Mouse (Mus musculus) v-Abl transformed pro-B cells (cell line): Measurements from ENCODE around the gene Ces2a.

Experiments used
- in situ Hi-C, 2 experiments: fragments of 400-800 bp; cut with MboI; formaldehyde crosslinking; loops; one replicate each; pipeline ENCODE4 v1.15.1; 2025; ENCODE audit not compliant: unreplicated experiment in 2 of 2

Gene Ces2a

DNA sequence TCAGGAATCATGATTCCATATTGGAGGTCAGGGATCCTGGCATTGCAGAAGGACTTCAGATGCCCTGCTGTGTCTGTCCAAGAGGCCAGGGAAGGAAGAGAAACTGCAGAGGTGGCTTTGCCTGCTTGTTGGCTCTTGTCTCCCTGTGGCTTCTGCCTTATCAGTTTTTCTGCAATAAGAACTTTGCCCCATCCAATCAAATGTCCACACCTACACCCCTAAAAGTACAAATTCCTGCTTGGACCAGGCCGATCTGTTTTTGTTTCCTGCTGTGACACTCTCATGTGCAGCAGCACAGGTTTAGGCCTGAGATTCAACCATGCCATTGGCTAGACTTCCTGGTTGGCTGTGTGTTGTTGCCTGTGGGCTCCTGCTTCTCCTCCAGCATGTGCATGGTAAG, at the start of gene Ces2a:
TSS of gene Ces2a (plus strand) at position 251 of the 400 bp plus-strand sequence.
- in situ Hi-C loops, result no loop called here

DNA sequence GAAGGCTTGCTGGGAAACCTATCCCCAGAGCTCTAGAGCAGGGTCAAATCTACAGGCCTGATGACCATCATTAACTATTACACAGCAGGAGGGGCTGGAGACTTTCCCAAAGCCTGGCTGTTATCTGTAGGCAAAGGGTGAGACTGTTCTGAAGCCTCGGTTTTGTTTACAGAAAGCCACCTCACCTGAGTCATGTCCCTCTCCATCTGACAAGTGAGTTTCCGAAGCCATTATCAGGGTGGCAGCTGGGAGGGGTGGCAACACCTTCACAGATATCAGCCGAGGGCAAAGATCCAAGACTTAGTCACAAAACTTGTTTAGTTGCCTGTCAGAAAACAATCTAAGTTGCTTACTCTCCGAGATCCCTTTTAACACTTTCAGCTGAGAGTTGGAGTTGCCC, 45.4 kb upstream of the Ces2a start:
- in situ Hi-C loops, result loop anchor here in 1 of 2 experiments (10.0 kb wide), 1 partner anchor 216 kb away; no protein-coding TSS in a partner anchor

DNA sequence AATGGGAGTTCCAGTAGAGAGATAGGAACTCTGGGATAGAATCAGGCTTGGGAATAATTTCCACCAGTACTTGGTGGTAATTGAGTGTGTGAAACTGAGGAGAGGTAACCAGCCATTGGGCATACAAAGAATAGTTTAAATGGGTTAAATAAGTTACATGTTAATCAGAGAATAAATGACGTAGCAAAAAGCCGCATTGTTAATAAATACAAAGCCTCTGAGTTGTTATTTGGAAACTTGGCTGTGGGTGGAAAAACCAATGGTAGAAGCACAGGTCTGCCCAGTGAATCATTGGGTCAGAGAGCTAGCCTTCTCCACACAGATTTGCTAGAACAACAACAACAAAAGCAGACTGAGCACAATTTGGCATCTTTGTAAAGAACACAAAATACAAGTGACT, 35.2 kb upstream of the Ces2a start:
- in situ Hi-C loops, result no loop called here

DNA sequence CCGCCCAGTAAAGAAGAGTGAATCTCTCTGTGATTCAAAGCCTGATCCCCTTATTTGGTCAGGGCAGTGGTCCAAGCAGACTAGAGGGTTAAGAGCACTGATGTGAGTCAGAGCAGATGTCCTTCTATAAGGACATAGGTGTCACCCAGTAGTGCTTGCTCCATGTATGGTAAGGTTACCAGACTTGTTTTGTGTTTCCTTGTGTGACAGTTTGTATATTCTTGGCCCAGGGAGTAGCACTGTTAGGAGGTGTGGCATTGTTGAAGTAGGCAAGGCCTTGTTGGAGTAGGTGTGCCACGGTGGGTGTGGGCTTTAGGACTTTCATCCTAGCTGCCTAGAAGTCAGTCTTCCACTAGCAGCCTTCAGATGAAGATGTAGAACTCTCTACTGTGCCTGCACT, 31.9 kb upstream of the Ces2a start:
- in situ Hi-C loops, result no loop called here

DNA sequence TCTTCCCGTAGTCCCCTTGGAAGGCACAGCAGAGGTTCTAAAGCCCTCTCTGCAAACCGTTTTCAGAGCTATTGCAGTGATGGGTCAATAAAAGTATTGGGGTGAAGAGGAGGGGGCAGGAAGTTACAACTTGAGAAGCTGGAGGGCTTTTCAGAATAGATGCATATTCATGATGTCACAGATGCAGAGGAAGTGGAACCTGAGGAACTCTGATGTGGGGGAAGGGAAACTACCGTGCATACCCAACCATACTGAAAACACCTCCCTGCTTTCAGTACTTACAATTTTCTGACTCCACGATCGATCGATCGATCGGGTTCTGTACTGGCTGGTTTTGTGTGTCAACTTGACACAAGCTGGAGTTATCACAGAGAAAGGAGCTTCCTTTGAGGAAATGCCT, 12.6 kb upstream of the Ces2a start:
- in situ Hi-C loops, result no loop called here

DNA sequence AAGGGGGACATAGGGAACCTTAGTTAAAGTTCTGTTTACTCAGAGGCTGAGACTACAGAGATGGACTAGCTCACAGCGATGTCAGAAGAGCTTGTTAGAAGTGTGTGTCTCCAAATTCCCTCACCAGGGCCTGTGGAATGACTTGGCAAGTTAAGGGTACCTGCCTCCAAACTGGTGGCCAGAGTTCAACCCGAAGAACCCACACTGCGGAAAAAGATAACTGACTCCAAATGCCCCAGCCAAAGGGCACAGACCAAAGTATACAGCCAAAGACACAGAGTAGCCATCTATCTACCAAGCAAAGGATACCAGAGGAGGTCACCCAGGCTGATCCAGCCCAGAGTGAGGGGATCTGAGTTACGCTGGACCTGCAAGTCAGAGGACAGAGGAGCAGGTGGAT, 2.4 kb upstream of the Ces2a start:
- in situ Hi-C loops, result no loop called here

DNA sequence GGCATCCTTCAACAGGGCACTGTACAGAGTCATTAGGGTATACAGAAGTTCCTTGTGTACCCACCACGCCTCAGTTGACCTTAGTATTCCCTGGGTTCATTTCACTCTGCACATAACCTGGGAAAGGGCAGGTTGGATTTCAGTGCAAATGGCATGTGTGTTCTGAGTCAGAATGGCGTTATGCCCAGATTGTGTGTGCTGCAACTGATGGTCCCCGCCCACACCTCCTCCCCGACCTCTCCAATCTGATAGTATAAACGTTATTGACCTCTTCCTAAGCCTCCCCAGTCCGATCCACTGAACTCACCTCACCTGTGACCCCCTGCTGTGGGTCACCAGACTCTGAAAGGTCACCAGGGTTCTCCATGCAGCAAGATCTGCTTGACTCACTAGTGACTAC, 1.8 kb upstream of the Ces2a start:
- in situ Hi-C loops, result no loop called here

DNA sequence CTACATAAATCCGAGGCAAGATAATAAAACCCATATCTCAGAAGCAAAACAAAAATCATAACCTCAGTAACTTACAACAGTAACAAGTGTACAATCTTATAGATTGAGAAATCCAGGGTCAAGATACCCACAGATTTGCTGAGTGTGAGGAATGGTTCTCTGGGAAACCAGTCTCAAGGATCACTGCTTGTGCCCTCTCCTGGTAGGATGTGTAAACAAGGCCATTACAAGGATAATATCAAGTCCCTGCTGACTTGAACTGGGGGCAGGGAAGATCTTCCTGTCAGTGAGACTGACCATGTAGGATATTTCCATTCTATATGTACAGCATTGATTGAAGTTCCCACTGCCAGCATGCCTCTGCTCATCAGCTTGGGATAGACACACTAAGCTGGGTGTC, 8.2 kb downstream of the Ces2a start:
- in situ Hi-C loops, result loop anchor here in 1 of 2 experiments (10.0 kb wide), 1 partner anchor 137 kb away; no protein-coding TSS in a partner anchor

DNA sequence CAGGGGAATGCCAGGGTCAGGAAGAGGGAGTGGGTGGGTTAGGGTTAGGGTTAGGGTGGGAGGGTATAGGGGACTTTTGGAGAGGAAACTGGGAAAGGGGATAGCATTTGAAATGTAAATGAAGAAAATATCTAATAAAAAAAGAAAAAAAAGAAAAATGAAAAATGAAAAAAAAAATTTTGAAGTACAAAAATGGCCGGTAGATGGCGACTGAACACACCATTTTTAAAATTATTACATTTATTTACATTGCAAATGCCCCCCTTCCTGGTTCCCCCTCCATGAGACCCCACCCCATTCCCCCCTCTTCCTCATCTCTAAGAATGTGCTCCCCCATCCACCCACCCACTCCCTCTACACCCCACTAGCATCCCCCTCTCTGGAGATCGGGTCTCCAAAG, 9.6 kb downstream of the Ces2a start:
- in situ Hi-C loops, result loop anchor here in 1 of 2 experiments (10.0 kb wide), 1 partner anchor 139 kb away; no protein-coding TSS in a partner anchor

DNA sequence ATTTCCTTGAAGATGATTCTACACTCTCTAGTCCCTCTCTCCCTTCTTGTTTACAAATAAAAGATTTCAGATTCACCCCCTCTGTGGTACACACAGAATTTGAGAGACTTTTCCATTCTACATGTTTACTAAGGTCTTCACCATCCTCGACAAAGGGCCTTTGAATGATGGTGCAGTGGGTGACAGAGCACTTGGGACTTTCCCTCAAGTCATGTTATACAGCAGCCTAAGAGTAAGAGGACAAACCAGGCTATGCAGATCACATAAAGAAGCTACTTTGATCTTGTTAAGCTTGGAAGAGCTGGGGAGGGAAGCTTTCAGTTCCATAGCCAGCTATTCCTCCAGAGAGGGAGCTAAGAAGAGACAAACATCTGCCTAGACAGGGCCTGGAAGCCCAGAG, 19.0 kb downstream of the Ces2a start:
- in situ Hi-C loops, result no loop called here

DNA sequence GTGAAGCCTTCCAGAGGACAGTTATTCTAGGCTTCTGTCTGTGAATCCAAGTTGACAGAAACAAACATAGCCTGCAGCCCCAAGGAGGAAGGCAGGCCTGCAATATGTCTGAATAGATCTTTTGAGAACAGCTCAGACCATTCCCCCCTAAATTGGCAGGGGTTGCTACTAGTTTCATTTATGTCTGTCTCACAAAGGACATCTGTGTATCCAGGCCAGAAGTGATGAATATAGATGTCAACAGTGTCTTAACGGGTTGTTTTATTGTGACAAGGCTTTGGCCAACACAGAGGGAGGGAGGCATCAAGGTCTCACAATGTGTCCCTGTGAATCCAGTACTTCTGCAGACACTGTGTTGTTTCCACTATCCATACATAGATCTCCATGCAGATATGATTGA, 23.8 kb downstream of the Ces2a start:
- in situ Hi-C loops, result no loop called here

DNA sequence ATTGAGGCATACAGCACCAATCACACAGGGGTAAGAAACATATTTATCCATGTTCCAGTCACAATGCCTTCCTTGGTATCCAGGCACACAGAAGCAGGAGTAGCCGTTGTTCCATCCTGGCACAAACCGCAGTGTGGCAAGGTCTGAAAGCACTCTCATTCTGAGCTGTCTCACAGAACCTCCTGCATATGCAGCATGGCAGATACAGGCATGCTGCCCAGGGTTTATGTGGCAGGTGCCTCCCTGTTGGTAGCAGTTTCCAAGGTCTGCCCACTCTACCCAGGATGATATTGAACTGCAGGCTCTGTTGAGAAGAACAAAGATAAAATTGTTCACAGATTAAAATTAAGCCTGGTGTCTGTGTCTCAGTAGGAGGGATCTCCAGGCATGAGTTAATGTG, 24.4 kb downstream of the Ces2a start:
- in situ Hi-C loops, result no loop called here

DNA sequence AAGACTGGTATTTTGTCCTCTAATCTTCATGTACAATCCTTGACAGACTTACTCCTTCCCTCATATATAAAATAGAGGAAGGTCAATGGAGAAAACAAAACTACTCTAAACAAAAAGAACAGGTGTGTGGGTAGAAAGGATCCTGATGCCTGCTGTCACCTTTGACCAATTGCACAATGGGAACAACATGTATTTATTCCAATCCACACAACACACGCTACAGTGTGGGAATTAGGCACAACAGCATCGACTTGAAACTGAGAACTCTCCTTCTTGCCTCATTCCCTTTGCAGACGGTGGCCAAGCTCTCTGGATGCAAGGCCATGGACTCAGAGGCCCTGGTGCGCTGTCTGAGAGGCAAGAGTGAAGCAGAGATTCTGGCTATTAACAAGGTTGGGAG, 27.3 kb downstream of the Ces2a start:
- in situ Hi-C loops, result no loop called here

DNA sequence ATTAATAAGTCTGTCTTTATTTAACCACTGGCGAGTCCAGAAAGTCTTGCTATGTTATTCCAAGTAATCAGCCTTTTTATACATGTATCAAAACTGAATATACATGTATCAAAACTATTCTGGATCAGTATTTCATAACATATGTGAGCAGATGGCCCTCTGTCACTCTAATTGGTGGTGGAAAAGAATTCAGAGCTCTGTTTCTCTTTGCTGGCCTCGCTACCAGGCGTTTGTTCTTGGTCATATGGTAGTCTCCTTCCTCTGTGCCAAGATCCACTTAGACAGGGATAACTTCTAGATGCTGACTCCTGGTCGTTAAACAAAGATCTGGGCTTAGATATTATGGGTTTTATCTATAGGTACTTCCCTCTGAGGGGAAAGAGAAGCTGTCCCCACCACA, 32.7 kb downstream of the Ces2a start:
- in situ Hi-C loops, result no loop called here

DNA sequence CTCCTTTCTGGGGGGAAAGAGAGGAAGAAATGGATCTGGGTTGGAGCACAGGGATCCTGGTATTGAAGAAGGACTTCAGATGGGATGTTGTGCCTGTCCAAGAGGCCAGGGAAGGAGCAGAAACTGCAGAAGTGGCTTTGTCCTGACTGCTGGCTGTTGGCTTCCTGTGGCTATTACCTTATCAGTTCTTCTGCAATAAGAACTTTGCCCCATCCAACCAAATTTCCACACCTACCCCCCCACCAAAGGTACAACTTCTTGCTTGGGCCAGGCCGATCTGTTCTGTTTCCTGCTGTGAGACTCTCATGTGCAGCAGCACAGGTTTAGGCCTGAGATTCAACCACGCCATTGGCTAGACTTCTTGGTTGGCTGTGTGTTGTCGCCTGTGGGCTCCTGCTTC, 36.6 kb downstream of the Ces2a start:
- in situ Hi-C loops, result no loop called here

DNA sequence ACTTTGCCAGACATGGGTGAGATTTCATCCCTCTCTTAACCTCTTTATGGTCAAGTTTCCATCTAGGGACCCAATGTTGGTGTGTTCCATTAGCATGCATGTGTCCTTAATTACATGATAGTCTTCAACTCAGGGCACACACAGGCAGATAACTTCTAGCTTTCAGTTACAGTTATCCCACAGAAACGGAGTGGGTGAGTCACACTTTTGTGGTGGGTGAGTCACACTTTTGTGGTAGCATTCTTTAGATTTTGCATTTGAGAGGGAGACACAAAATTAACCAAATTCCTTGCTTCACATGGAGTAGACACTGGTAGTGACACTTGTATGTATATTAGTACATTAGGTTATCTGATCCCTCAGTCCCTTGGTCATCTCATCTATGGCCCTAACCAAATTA, 53.2 kb downstream of the Ces2a start:
- in situ Hi-C loops, result no loop called here

DNA sequence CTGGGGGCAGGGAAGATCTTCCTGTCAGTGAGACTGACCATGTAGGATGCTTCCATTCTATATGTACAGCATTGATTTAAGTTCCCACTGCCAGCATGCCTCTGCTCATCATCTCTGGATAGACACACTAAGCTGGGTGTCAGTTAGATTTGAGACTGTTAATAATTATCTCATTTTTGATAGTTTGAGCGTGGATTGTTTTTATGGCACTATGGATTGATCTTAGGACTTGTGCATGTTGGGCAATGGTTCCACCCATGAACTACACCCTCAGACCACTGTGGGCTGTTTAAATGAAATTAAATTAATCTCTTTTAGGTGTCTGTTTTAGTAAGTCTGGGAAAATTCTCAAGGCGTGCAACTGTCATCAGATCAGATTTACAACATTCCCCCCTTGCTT, 55.1 kb downstream of the Ces2a start:
- in situ Hi-C loops, result no loop called here

DNA sequence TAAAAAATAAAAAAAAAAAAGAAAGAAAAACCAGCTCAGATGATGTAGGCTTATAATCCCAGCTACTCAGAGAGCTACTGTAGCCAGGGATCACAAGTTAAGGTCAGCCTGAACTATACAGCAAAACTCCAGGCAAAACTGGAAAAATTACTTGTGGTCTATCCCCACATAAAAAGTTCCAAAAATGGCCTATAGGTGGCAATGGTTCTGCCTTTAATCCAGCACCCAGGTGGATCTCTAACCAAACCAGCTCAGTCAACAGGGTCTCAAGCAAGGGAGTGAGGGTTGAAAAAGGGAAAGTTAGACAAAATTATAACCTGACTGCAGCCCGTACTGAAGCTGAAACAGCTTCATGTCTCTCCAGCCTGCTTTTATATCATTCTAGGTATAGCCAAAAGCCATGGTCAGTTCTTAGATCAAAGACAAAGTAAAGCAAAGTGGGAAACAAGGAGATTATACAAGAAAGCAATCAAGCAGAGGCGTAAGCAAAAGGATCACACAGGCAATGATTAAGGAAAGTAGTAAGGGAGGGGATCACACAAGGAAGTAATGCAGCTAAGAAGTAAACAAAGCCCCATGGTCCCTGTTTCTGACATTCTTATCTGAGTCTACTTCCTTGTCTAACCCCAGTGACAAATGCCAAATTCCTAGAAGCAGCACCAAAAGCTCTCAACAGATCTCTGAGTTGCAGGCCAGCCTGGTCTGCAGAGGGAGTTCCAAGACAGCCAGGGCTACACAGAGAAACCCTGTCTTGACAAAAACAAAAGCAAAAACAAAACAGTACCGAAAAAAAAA, 56.3 kb downstream of the Ces2a start:
- in situ Hi-C loops, result no loop called here
